Mouse (Mus musculus) embryonic facial prominence, embryonic 10.5 days (tissue): Measurements from ENCODE around the gene Apaf1. TPM values are rescaled to one million over a fixed set of nuclear protein-coding genes. Genes with fewer than 3 reads are reported as not detected.

Experiments used
- DNase-seq: peaks from one replicate; pipeline ENCODE4 v3.0.0-alpha.2; 2017; ENCODE audit warnings: low spot score
- H3K27ac ChIP-seq: fragments of 300-500 bp; sonication (generic); replicated peaks from 2 replicates; pipeline ENCODE4 v1.5.1; 2016; ENCODE audit warnings: mild to moderate bottlenecking
- H3K27me3 ChIP-seq: fragments of 300-500 bp; sonication (generic); replicated peaks from 2 replicates; pipeline ENCODE4 v1.6.1; 2016; ENCODE audit warnings: low read depth, mild to moderate bottlenecking; ENCODE audit not compliant: poor library complexity, severe bottlenecking
- H3K36me3 ChIP-seq: fragments of 300-500 bp; sonication (generic); replicated peaks from 2 replicates; pipeline ENCODE4 v1.6.1; 2016; ENCODE audit warnings: mild to moderate bottlenecking, moderate library complexity
- H3K4me1 ChIP-seq: fragments of 300-500 bp; sonication (generic); 2 replicates; pipeline ENCODE4 v1.6.1; 2016
- H3K4me3 ChIP-seq: fragments of 300-500 bp; sonication (generic); 2 replicates; pipeline ENCODE4 v1.5.1; 2016; ENCODE audit warnings: mild to moderate bottlenecking, moderate library complexity
- H3K9me3 ChIP-seq: fragments of 300-500 bp; sonication (generic); 2 replicates; pipeline ENCODE4 v1.6.1; 2016; ENCODE audit warnings: mild to moderate bottlenecking
- WGBS: fragments of 180-500 bp; shearing (Covaris S2); methylation state at CpG from one replicate; pipeline ENCODE4 v1.1.7; 2016; 5-methylcytosine and 5-hydroxymethylcytosine counted together
- polyA plus RNA-seq: library from polyadenylated mRNA; unstranded; fragments of >200 nt; fragmentation: Nextera tagmentation; extraction: Ambion mirVana; gene quantifications from 2 replicates; pipeline ENCODE4 v1.2.1, GENCODE M21; 2016

Apaf1 gene
- polyA plus RNA-seq, 1 experiment from 2014 or later = 26.8 TPM

- Histone ChIP-seq H3K27ac (no peak overlapping the region), H3K4me3 (no peak overlapping the region), H3K27me3 (no peaks in the 10 kb centered on the region), H3K36me3 (peaks cover 42% of the 10 kb centered on the region), H3K9me3 (no peaks in the 10 kb centered on the region), H3K4me1 (no peaks in the 10 kb centered on the region)
- WGBS = 89% methylated on average over 13 of the region's 13 CpGs
- no peak for DNase-seq
Observed at GRCm38 (mm10) chr10:91001421-91001820, 81.1 kb downstream of the Apaf1 start.

GRCm38 (mm10) chr10:90999899-91000298, 82.7 kb downstream of the Apaf1 start:
- no peak for DNase-seq
- Histone ChIP-seq H3K9me3 (no peaks in the 10 kb centered on the region), H3K27ac (no peak overlapping the region), H3K4me3 (no peak overlapping the region), H3K36me3 (peaks cover 52% of the 10 kb centered on the region), H3K27me3 (no peaks in the 10 kb centered on the region), H3K4me1 (no peaks in the 10 kb centered on the region)
- 94% methylated on average over 5 of the region's 5 CpGs for WGBS

- Histone ChIP-seq H3K27ac (no peak overlapping the region), H3K36me3 (peaks cover 60% of the 10 kb centered on the region), H3K4me3 (no peak overlapping the region), H3K27me3 (no peaks in the 10 kb centered on the region), H3K4me1 (no peaks in the 10 kb centered on the region), H3K9me3 (no peaks in the 10 kb centered on the region)
- DNase-seq = no peak
- 89% methylated on average over 5 of the region's 5 CpGs for WGBS
Observed at GRCm38 (mm10) chr10:90993869-90994268, 88.7 kb downstream of the Apaf1 start.

- H3K36me3 ChIP-seq = peaks cover 49% of the 10 kb centered on the region
- H3K27me3 ChIP-seq = no peaks in the 10 kb centered on the region
- WGBS = 89% methylated on average over 6 of the region's 6 CpGs
- H3K27ac ChIP-seq = no peak overlapping the region
- no peak overlapping the region for H3K4me3 ChIP-seq
- DNase-seq = no peak
- H3K9me3 ChIP-seq = no peaks in the 10 kb centered on the region
- no peaks in the 10 kb centered on the region for H3K4me1 ChIP-seq
Observed at GRCm38 (mm10) chr10:90992237-90992636, 90.3 kb downstream of the Apaf1 start.

- WGBS = 89% methylated on average over 6 of the region's 6 CpGs
- Histone ChIP-seq H3K4me3 (no peak overlapping the region), H3K27ac (no peak overlapping the region)
Observed at GRCm38 (mm10) chr10:90990340-90990739, 92.2 kb downstream of the Apaf1 start.

GRCm38 (mm10) chr10:90983046-90983445, 99.5 kb downstream of the Apaf1 start:
- 93% methylated on average over 8 of the region's 8 CpGs for WGBS
- Histone ChIP-seq H3K4me3 (no peak overlapping the region), H3K4me1 (no peaks in the 10 kb centered on the region), H3K9me3 (no peaks in the 10 kb centered on the region), H3K36me3 (no peaks in the 10 kb centered on the region; the same call in 1 of the 2 replicates), H3K27ac (no peak overlapping the region), H3K27me3 (no peaks in the 10 kb centered on the region)
- DNase-seq = no peak

More at GRCm38 (mm10) chr10:90990340-90990739, 92.2 kb downstream of the Apaf1 start:
- Histone ChIP-seq H3K9me3 (no peaks in the 10 kb centered on the region), H3K27me3 (no peaks in the 10 kb centered on the region), H3K36me3 (peaks cover 37% of the 10 kb centered on the region), H3K4me1 (no peaks in the 10 kb centered on the region)
- DNase-seq = no peak

GRCm38 (mm10) chr10:90981811-90982210, 100.8 kb downstream of the Apaf1 start:
- Histone ChIP-seq H3K27me3 (no peaks in the 10 kb centered on the region), H3K36me3 (no peaks in the 10 kb centered on the region; the same call in 1 of the 2 replicates), H3K27ac (no peak overlapping the region), H3K4me3 (no peak overlapping the region), H3K4me1 (no peaks in the 10 kb centered on the region), H3K9me3 (no peaks in the 10 kb centered on the region)
- no peak for DNase-seq
- 93% methylated on average over 4 of the region's 4 CpGs for WGBS

GRCm38 (mm10) chr10:90974491-90974890, 108.1 kb downstream of the Apaf1 start:
- H3K36me3 ChIP-seq = no peaks in the 10 kb centered on the region
- no peak overlapping the region for H3K27ac ChIP-seq
- no peaks in the 10 kb centered on the region for H3K9me3 ChIP-seq
- peaks cover 13% of the 10 kb centered on the region for H3K27me3 ChIP-seq
- DNase-seq = no peak
- WGBS = 85% methylated on average over 6 of the region's 6 CpGs
- H3K4me3 ChIP-seq = no peak overlapping the region
- peaks cover 8% of the 10 kb centered on the region for H3K4me1 ChIP-seq

GRCm38 (mm10) chr10:90974084-90974483, 108.5 kb downstream of the Apaf1 start:
- H3K36me3 ChIP-seq = no peaks in the 10 kb centered on the region
- no peak for DNase-seq
- WGBS = 75% methylated on average over 2 of the region's 2 CpGs

GRCm38 (mm10) chr10:90970560-90970959, 112.0 kb downstream of the Apaf1 start:
- Histone ChIP-seq H3K4me3 (no peak overlapping the region), H3K27me3 (peaks cover 52% of the 10 kb centered on the region), H3K36me3 (no peaks in the 10 kb centered on the region), H3K27ac (no peak overlapping the region), H3K4me1 (peaks cover 20% of the 10 kb centered on the region), H3K9me3 (no peaks in the 10 kb centered on the region)
- DNase-seq = no peak
- 29% methylated on average over 4 of the region's 4 CpGs for WGBS

More at GRCm38 (mm10) chr10:90974084-90974483, 108.5 kb downstream of the Apaf1 start:
- Histone ChIP-seq H3K4me3 (no peak overlapping the region), H3K27ac (no peak overlapping the region), H3K27me3 (peaks cover 17% of the 10 kb centered on the region), H3K4me1 (peaks cover 11% of the 10 kb centered on the region), H3K9me3 (no peaks in the 10 kb centered on the region)

GRCm38 (mm10) chr10:90969355-90970174, 113.0 kb downstream of the Apaf1 start:
- WGBS = 2% methylated on average over 72 of the region's 72 CpGs

GRCm38 (mm10) chr10:90968247-90968646, 114.3 kb downstream of the Apaf1 start:
- WGBS = 88% methylated on average over 10 of the region's 10 CpGs
- H3K27ac ChIP-seq = no peak overlapping the region
- peaks cover 25% of the 10 kb centered on the region for H3K4me1 ChIP-seq
- H3K9me3 ChIP-seq = no peaks in the 10 kb centered on the region
- peaks cover 68% of the 10 kb centered on the region for H3K27me3 ChIP-seq
- no peak for DNase-seq
- H3K4me3 ChIP-seq = no peak overlapping the region
- H3K36me3 ChIP-seq = no peaks in the 10 kb centered on the region

More at GRCm38 (mm10) chr10:90969355-90970174, 113.0 kb downstream of the Apaf1 start:
- H3K4me1 ChIP-seq = peaks cover 22% of the 10 kb centered on the region
- peak overlapping the region; percentile 67 for H3K4me3 ChIP-seq
- peak; percentile 51 for DNase-seq
- peaks cover 61% of the 10 kb centered on the region for H3K27me3 ChIP-seq
- peak overlapping the region; percentile 54; the same call in 1 of the 2 replicates for H3K27ac ChIP-seq
- no peaks in the 10 kb centered on the region for H3K36me3 ChIP-seq
- no peaks in the 10 kb centered on the region for H3K9me3 ChIP-seq

- WGBS = 20% methylated on average over 9 of the region's 9 CpGs
- peaks cover 68% of the 10 kb centered on the region for H3K27me3 ChIP-seq
- DNase-seq = peak; percentile 17
Observed at GRCm38 (mm10) chr10:90966821-90967220, 115.7 kb downstream of the Apaf1 start.

More at GRCm38 (mm10) chr10:90966821-90967220, 115.7 kb downstream of the Apaf1 start:
- peaks cover 25% of the 10 kb centered on the region for H3K4me1 ChIP-seq
- no peak overlapping the region for H3K4me3 ChIP-seq
- H3K36me3 ChIP-seq = no peaks in the 10 kb centered on the region
- H3K27ac ChIP-seq = no peak overlapping the region
- no peaks in the 10 kb centered on the region for H3K9me3 ChIP-seq
